Mouse (Mus musculus): Measurements from ENCODE around the gene Dnajc5.

- TF ChIP-seq ZNF384 (IDR thresholded peaks at IDR 0.05; ENCODE audit: low read depth, low read length) (no peak), MAFK (IDR thresholded peaks at IDR 0.05; ENCODE audit: insufficient read depth, low read depth, low read length) (no peak), HCFC1 (IDR thresholded peaks at IDR 0.05; ENCODE audit: borderline replicate concordance, insufficient read depth, low read length) (no peak), CHD2 (IDR thresholded peaks at IDR 0.05; ENCODE audit: low read depth, low read length) (no peak), ZC3H11A (IDR thresholded peaks at IDR 0.05; ENCODE audit: borderline replicate concordance, low read depth, low read length) (no peak)
Measured at GRCm38 (mm10) chr2:181553772-181554171, 33.5 kb downstream of the Dnajc5 start.
